Mouse (Mus musculus) G1E (cell line): ENCODE results near the gene Gpr82.

Experiments used
- CTCF ChIP-seq: IDR thresholded peaks from 2 replicates; pipeline ENCODE4 v1.5.1; 2012; ENCODE audit warnings: low read depth, low read length, inconsistent platforms, mixed read lengths
- GATA1 ChIP-seq: IDR thresholded peaks from 2 replicates; pipeline ENCODE4 v1.6.1; 2012; ENCODE audit warnings: borderline replicate concordance, low read length, inconsistent platforms, mixed read lengths
- TAL1 ChIP-seq: conservative IDR thresholded peaks from 2 replicates; pipeline ENCODE4 v1.6.1; 2012; ENCODE audit warnings: low read depth, low read length, inconsistent platforms, mixed read lengths

- TF ChIP-seq CTCF, result no peak
- no peak for TF ChIP-seq GATA1
- no peak for TF ChIP-seq TAL1
These were observed 25.4 kb downstream of the Gpr82 start for GRCm38 (mm10) chrX:13686589-13686988.
